Mouse (Mus musculus): ENCODE results near the gene Gm10837.

Gene Gm10837

GRCm38 (mm10) chr14:122479461-122480109 lies 10.8 kb upstream of the Gm10837 start:
- DNase-seq (ENCODE audit: low spot score): no peak

GRCm38 (mm10) chr14:122480355-122480754 lies 10.0 kb upstream of the Gm10837 start:
- DNase-seq (ENCODE audit: low spot score): no peak

- no peak for DNase-seq (ENCODE audit: low spot score)
Measured at GRCm38 (mm10) chr14:122481181-122481580, 9.2 kb upstream of the Gm10837 start.

- DNase-seq (ENCODE audit: low spot score): no peak
Measured at GRCm38 (mm10) chr14:122482081-122483023, 8.0 kb upstream of the Gm10837 start.

GRCm38 (mm10) chr14:122483024-122483385 lies 7.4 kb upstream of the Gm10837 start:
- DNase-seq (ENCODE audit: low spot score): no peak

GRCm38 (mm10) chr14:122483556-122484421 lies 6.6 kb upstream of the Gm10837 start:
- DNase-seq (ENCODE audit: low spot score): no peak

GRCm38 (mm10) chr14:122484458-122484843 lies 5.9 kb upstream of the Gm10837 start:
- no peak for DNase-seq (ENCODE audit: low spot score)

GRCm38 (mm10) chr14:122484844-122485551 lies 5.4 kb upstream of the Gm10837 start:
- DNase-seq (ENCODE audit: low spot score): no peak

- DNase-seq (ENCODE audit: low spot score): no peak
Measured at GRCm38 (mm10) chr14:122485635-122486181, 4.7 kb upstream of the Gm10837 start.

- no peak for DNase-seq (ENCODE audit: low spot score)
Measured at GRCm38 (mm10) chr14:122486611-122487010, 3.8 kb upstream of the Gm10837 start.

GRCm38 (mm10) chr14:122487366-122487765 lies 3.0 kb upstream of the Gm10837 start:
- no peak for DNase-seq (ENCODE audit: low spot score)

GRCm38 (mm10) chr14:122489041-122489440 lies 1.3 kb upstream of the Gm10837 start:
- no peak for DNase-seq (ENCODE audit: low spot score)

- DNase-seq (ENCODE audit: low spot score): no peak
Measured at GRCm38 (mm10) chr14:122489686-122490414, 536 bp upstream of the Gm10837 start.

- no peak for DNase-seq (ENCODE audit: low spot score)
Measured at GRCm38 (mm10) chr14:122491521-122491920, 1.1 kb downstream of the Gm10837 start.

- DNase-seq (ENCODE audit: low spot score): no peak
Measured at GRCm38 (mm10) chr14:122492015-122492414, 1.6 kb downstream of the Gm10837 start.

- no peak for DNase-seq (ENCODE audit: low spot score)
Measured at GRCm38 (mm10) chr14:122509058-122509457, 18.7 kb downstream of the Gm10837 start.

- no peak for DNase-seq (ENCODE audit: low spot score)
Measured at GRCm38 (mm10) chr14:122511519-122511918, 21.1 kb downstream of the Gm10837 start.

- DNase-seq (ENCODE audit: low spot score): peak; percentile 17
Measured at GRCm38 (mm10) chr14:122513511-122514036, 23.2 kb downstream of the Gm10837 start.

GRCm38 (mm10) chr14:122528475-122528874 lies 38.1 kb downstream of the Gm10837 start:
- no peak for DNase-seq (ENCODE audit: low spot score)
